Mouse (Mus musculus): Measurements from ENCODE around the gene Cldn14.
"Not testable (repeated sequence)": the region's sequence is repeated elsewhere in the genome, so short reads cannot be mapped to it uniquely, and the experiment has no call there.

Gene Cldn14

DNA sequence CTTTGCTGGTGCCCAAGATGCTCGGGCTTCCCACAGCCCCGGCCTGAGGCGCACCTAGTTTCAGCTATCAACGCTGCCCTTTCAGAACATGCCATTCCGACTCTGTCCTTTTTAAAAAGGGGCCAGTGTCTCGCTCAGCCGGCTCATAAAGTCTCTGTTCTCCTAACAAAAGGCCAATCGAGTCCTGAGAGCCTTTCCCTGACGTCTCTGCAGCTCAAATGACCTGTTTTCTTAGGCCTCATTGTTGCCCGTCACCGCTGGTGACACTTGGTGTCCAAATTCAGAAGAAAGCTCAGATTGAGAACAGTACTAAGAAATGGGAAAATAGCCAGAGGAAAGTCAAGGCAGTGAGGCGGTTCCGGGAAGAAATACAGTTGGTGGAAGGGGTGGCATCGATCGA is at the start of gene Cldn14:
Gene Cldn14, minus strand, starts transcription at position 101 of the 400 bp plus-strand sequence.
- no peak for DNase-seq

DNA sequence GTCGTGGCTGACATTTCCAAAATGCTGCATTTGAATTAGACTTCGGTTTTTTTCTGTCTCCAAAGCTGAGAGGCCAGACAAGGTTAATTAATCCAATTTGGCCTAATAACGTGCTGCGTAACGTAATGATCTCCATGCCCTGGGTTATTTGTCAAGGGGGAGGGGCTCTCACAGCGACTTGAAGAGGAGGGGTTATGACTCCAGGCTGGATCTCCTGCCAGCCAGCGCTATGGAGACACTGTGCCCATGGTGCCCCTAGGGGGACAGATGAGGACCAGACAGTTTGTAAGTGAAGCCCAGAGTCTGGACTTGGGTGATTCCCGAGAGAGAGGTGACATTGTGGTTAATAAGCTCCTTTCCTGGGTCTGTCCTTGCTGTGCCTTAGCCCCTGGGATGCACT is 46.9 kb upstream of the Cldn14 start:
- no peak for DNase-seq

DNA sequence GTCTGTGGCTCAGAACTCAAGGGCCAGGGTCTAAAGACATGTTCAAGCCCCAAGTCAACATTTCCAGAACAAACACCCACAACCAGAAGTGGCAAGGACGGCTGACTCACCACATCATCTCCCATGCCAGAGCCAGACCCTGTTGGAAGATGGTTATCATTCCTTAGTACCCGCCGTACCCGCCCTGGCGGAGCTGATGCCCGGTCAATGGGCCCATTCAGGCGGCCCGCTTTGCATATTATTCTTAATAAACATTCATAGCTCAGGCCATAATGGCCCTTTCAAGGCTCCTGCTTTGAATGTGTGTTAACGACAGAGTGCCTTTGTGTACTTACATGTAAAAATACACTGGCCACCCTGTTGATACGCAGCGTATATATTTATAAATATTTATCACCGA is 46.5 kb upstream of the Cldn14 start:
- peak; percentile 14 for DNase-seq

DNA sequence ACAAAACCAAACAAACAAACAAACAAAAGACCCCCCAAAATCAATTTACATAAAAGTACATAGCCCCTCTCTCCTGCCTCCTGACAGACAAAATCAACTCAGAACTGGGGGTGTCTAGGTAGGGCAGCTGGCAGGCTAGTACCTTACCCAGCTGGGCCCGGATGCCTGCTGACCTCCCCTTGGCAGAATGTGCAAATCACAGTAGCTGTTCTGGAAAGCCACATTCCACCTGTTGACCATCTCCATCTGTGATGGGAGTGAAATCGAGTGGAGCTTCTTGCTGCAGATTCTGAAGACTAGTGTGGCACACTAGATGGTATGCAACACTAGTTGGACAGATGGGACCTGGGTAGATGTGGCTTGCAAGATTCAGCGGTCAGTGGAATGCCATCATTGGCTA is 41.7 kb upstream of the Cldn14 start:
- DNase-seq = no peak

DNA sequence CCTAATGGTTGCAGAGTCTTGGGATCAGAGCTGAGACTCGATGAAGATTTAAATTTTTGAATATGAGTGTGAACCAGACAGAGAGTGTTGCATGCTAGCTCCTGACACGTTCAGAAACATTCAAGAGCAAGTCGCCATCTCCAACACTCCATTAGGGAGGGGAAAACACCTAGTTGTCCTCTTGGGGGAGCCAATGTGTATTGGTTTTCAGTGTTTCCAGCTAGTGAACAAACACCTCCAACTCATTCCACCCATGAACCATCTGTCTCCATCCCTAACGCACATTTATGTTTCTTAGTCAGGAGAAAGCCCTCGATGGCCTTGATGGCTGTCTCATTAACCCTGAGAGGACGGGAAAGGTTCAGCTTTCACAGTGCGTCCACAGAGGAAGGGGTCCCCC is 36.4 kb upstream of the Cldn14 start:
- peak; percentile 45 for DNase-seq

DNA sequence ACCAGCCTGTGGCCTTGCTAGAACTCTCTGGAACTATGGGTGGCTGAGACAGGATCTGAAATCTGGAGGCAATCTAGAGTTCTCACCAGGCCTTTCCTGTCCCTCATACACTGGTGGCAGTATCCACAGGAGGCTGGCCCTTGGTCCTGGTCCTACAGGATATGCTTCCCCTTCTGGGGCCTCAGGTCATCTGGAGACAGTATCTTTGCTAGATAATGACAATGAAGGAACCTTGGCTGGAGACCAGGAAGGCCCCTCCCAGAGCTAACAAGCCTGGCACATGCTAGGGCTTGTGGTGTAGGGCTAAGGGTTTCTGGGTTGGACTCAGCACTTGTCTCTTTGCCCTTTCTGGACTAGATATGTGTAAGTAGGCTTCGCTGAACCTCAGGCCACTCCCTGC is 35.2 kb upstream of the Cldn14 start:
- no peak for DNase-seq

DNA sequence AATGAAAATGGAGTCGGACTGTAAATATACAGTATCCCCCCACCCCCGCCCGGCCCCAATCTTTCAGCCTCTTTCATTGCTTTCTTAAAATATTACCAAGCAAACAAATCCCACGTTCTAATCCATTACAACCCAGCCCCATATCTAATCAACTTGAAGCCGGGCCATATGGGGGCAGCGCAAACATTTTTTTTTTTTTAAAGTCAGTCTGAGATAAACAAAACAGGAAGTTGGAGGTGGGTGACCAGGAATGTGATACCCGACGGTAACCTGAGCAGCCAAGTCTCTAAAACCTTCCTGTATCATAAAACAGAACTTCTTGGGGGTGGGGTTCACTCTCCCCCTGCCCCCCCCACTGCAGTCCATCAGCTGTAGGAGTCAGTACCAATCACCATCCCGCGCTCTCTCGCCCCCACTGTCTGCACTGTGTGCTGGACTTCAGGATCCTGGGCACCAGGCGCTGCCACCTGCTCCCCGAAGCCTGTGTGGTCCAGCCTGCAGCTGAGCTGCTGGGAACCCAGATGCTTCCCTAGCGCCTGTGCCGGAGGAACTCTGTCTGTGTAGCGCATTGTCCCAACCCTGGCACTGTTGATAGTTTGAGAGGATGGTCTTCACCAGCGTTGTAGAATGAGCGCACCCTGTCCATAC is 32.6 kb upstream of the Cldn14 start:
- DNase-seq = no peak

DNA sequence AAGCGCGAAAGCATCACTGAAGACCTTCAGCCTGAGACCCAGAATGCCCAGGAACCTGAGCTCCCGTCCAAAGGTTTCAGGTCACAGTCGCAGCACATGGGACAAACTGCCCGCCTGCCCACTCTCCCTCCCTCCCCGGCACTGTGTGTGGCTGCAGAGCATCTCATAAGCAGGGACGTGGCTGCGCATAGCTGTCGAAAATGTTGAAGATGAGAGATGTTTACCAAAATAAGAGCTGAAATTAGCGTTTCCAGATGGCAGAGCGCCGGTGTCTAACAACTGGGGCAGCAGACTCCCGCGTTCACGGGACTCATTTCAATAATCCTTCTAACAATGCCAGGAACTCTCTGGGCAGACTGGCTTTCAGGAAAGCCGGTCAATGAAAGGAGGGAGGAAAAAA is 31.8 kb upstream of the Cldn14 start:
- DNase-seq = no peak

DNA sequence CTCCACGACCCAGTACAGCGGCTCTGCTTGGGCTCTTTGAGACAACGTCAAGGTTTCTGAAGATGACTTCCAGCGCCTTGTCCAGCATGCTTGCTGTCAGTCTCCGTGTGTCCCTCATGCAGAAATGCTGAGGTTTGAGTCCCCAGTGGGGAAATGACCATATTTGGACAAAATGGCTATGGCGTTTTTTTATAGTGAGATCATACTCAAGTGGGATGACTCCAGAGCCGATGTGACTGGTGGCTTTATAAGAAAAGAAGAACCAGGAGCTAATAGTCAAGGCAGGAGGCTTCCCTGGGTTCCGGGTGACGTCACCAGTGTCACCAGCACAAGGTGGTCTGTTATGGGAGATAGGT is 30.3 kb upstream of the Cldn14 start:
- DNase-seq = no peak

DNA sequence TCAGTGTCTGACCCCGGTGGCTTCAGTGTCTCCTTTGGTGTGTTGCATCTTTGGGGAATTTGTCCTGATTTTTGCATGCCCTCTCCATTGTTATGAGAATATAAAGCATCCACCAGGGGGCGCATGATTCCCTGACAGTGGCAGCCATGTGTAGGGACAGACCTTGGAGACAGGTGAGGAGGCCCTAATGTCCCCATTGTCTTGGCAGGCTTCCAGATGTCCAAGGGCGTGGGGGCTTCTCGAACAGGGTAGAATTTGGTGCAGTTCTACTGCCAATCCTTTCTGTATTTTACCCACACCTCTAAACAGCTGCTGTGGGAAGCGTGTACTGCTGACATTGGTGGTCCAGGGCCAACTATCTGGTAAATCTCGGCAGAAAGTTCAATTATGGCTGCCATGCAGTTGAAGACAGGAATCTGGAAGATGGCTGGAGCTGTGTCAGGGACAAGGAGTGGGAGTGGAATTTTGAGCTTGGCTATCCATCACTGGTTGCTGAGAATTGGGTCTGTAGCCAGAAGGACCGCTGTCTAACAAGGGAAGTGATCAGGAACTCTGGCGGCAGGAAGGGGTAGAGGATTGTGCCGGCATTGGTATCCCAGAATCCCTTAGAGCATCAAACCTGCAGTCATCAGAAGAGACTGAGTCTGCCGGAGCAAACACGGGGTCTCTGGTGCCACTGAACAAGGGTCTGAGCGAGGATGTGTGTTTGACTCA is 29.8 kb upstream of the Cldn14 start:
- peak; percentile 19 for DNase-seq

DNA sequence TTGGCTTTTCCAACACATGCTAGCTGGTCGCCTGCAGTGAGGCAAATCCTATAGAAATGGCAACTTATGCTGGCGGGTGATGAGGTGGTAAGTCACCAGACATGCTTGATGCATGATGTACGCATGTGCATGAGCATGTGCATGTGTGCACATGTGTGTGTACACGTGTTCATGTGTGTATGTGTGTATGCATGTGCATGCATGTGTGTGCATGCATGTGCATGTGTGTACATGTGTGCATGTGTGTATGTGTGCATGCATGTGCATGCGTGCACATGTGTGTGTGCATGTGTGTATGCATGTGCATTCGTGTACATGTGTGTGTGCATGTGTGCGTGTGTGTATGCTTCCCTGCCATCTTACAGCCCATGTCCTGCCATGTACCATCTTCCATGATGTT is 28.6 kb upstream of the Cldn14 start:
- DNase-seq = no peak

DNA sequence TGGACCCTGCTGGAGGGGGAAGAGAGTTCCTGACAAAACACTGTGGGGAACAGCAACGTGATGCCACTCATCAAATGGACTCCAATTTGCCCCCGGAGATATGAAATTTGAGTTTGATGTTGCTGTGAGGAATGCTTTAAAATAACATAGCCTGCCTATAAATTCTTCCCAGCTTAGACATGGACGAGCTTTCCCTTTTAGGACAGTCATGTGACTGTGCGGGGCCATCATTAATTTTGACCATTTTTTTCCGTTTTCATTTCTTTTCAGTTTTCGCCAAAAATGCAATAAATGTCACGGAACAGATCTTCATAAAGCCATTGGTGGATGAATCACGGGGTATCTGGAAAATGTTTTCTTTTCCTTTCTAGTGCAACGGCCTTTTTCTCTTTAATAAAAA is 25.5 kb upstream of the Cldn14 start:
- no peak for DNase-seq

DNA sequence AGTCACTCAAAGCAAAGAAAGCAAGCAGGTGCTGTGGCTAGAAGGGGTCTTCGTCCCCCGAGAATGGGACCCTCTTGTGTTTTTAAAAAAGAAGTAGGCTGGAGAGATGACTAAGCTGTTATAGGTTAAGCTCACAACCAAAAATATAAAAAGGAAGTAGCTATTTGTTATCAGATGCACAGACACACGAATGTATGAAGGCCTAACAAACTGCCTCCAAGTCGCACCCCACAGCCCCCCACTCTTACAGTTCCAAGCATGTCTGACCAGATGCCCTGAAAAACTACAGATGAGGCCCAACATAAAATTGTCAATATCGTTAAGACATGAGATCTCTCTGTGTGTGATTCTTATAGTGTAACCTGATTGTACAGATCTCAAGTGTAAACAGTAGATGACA is 23.6 kb upstream of the Cldn14 start:
- no peak for DNase-seq

DNA sequence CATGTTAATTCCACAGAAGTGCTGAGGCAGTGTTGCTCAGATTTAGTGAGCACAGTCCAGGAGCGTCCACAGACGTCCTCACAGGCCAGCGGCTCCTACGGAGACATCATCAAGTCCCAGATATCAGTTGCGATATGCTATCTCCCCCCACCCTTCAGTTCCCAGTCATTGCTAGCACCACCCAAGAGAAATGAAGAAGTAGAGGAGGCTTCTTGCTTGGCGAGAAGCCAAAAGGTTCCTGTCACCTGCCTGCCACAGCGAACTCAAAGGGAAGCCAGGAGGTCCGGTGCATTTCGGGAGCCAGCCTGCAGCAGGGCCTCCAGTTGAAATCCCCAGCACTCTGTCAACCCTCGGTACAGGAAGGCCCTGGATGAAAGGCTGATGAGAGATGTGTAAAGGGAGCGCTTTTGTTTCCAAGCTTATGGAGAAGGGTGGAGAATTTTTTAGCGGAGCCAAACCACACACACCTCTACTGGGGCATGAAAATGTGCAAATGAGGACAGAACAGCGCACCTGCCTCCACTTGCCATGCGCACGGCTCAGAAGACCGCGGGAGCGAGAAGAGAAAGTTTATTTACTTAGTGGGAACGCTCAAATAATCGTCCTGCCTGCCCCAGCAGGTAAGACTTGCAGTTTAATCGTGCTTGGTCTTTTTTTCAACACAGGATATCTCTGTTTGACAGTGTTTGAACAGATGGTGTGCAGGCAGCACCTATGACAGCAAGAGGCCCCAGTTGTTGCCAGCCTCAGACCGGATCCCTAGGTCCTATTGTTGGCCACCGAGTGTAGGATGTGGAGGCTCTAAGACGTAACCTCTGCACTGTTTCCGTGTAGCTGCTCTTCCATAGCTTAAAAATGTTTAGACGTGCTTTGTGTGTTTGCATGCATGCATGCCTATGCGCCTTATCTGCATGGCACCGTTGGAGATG is 15.0 kb upstream of the Cldn14 start:
- no peak for DNase-seq

DNA sequence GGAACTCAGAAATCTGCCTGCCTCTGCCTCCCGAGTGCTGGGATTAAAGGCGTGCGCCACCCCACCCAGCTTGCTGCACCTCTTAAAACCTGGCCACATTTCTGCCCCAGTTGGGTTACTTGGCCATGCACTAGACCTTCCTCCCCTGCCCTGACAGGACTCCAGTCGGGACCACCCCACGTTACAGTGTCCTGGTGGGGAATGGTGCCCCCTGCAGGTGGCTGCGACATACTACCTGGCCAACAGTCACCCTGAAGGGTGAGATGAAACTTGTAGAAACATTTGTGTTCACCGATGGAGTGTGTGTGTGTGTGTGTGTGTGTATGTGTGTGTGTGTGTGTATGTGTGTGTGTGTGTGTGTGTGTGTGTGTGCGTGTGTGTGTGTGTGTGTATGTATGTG is 11.1 kb upstream of the Cldn14 start:
- DNase-seq = not testable (repeated sequence)

DNA sequence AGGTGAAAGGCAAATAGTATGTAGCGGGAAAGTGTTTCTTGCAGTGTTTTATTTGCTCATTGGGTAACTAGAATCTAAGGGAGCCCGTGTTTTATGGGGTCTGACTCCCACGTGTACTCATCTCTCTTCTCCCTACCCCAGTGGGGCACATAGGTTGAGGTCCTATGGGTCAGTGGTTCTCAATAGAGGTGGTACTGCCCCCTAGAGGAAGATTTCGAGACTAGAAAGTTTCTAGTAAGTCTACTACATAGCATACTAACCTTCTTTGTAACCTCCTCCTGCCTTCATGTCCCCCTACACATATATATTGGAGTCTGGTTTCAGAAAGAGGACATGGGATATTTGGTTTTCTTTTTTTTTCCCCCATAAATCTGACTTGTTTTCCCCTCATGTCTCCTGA is 9.3 kb upstream of the Cldn14 start:
- DNase-seq = no peak

DNA sequence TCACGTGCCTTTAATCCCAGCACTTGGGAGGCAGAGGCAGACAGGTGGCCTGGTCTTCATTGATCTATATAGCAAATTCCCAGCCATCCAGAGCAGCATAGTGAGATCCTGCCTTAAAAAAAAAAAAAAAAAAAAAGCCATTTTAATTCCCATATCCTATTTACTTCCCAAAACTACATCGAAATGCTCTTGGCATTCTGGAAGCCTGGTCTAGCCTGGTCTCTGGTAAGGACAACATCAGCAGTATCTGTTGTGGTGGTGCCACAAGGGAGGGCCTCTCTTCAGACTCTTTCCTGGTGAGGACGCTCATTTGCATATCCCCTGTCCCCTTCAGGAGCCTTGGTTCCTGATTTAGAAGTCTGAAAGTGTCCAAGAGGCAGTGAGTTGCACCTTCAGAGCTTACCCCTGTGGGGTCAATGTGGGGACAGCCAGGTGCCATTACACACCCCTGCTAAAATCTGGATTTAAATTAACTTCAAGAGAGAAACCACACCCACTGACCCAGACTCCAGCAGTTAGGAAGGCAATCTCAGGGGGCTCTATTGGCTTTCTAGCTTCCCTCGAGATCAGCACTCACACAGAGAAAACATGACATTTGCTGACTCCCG is 6.0 kb upstream of the Cldn14 start:
- DNase-seq = no peak

DNA sequence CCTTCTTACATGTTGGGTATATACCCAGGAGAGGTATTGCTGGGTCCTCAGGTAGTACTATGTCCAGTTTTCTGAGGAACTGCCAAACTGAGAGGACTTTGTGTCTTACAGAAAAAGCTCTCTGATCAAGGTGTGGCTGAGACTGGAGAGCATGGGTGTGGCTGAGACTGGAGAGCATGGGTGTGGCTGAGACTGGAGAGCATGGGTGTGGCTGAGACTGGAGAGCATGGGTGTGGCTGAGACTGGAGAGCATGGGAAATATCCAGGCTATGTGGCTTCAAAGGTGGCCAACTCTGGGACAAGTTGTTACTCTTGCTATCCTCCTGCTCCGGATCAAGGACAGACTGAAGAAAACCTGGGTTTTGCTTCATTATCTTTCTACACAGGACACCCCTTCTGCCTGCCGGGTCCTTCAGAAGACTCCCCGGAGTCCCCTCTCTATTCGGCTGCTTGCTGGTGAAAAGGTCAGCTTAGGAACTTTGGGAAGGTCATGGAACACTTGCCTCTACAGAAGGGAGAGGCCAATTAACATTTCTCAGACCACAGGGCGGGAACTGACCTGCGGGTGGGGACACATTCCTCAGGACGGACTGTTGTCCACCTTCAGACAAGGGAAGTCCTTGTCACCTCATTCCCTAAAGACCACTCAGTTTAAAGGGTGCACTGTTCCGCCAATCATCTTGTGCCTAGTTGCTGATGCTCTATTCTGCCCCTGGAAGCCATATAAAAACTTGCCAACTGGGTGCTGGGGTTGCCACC is 4.9 kb upstream of the Cldn14 start:
- not testable (repeated sequence) for DNase-seq

DNA sequence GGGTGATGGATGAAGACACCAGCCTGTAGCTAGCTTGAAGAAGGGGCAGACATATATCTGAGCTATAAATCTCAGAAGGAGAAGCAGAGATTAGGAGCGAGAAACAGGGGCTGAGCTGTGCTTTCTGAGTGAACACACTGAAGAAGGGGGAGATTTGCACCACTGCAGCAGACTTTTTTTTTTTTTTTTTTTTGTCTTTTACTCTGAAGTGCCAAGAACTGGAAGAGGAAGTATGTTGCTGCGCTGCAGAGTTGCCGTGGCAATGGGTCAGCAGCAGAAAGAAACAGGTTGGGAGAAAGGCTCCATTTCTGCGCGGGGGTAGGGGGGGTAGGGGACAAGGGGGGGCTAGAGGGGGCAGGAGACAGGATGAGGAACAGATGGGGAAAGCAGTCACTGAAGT is 2.6 kb upstream of the Cldn14 start:
- DNase-seq = no peak

DNA sequence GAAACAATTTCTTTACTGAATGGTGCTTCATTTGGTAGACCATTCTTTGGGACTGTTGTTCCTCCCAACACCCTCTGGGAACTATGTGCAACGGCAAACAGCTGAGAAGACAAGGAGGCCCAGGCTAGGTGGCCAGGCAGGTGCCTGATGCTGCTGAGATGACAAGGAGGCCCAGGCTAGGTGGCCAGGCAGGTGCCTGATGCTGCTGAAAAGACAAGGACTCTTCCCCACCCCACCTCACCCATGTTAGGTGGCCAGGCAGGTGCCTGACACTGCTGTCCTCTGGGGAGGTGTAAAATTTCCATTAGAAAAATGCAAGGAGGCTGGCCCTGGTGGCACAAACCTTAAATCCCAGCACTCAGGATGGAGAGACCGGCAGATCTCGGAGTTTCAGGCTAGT is 2.0 kb upstream of the Cldn14 start:
- DNase-seq = no peak

DNA sequence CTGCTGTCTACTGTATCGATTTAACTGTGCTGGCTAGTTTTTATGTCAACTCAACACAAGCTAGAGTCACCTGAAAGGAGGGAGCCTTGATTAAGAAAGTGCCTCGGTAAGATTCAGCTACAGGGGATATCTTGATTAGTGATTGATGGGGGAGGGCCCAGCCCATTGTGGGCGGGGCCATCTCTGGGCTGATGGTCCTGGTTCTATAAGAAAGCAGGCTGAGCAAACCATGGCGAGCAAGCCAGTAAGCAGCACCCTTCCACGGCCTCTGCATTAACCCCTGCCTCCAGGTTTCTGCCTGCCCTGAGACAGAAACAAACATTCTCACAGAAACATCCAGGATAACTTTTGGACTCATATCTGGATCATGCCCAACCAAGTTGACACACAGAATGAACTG is 1.5 kb upstream of the Cldn14 start:
- DNase-seq = no peak

DNA sequence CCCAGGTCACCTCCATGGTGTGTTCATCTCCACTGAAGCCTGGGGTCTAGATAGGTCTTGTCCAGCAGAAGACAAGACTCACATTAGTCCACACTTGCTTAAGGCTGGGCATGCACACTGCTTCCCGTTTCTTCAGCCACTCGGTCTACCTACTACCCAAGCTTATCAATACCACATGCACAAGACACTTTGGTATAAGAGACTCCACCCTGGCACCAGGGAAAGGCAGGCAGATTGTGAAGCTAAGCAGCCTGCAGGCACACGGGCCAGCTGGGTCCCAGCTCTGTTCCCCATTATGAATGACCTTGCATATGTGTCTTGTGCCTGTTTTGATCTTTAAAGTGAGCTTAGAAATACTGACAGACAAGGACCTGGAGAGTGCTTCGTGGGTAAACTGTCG is 719 bp upstream of the Cldn14 start:
- no peak for DNase-seq

Data from layer of hippocampus, adult 9-11 months (tissue).